Mouse (Mus musculus) heart, postnatal 36 days (tissue): ENCODE data around the gene Aars. TPM values are rescaled to one million over a fixed set of nuclear protein-coding genes. Genes with fewer than 3 reads are reported as not detected.
"Not testable (repeated sequence)": the region's sequence is repeated elsewhere in the genome, so short reads cannot be mapped to it uniquely, and the experiment has no call there.

Experiments used
- DNase-seq, 2 experiments: peaks; one replicate each; pipeline ENCODE4 v3.0.0; 2021 to 2022
- intact Hi-C: fragments of 180-260 bp; cut with DNase I; formaldehyde crosslinking; loops from one replicate; pipeline ENCODE4 v1.15.1; 2025
- total RNA-seq, 2 experiments: library from RNA; stranded (reverse); gene quantifications; 2 replicates each; pipeline ENCODE4 v1.2.3; 2021

Gene Aars
- total RNA-seq: 10 to 100 TPM; 31.9 to 32.3 TPM

- no peak for DNase-seq
Measured at GRCm38 (mm10) chr8:111032916-111033315, at the start of gene Aars. Aars (plus strand) TSS chr8:111033144.

GRCm38 (mm10) chr8:110987805-110988744 lies 44.9 kb upstream of the Aars start:
- DNase-seq: no peak
- intact Hi-C loops: no loop called here

More at GRCm38 (mm10) chr8:111032916-111033315, at the start of gene Aars:
- intact Hi-C loops: no loop called here

GRCm38 (mm10) chr8:110990017-110990416 lies 42.9 kb upstream of the Aars start:
- peak in 1 of 2 experiments; percentile 12 for DNase-seq
- intact Hi-C loops: no loop called here

- no peak for DNase-seq
- intact Hi-C loops: loop anchor here (2.0 to 5.0 kb wide), 2 partner anchors 30 to 80 kb away; partner anchors contain the start of gene St3gal2
Measured at GRCm38 (mm10) chr8:110996641-110997430, 36.1 kb upstream of the Aars start.

- intact Hi-C loops: loop anchor here (2.0 to 5.0 kb wide), 2 partner anchors 29 to 81 kb away; partner anchors contain the start of gene St3gal2
- peak; percentile 87 to 88 for DNase-seq
Measured at GRCm38 (mm10) chr8:110997547-110998531, 35.1 kb upstream of the Aars start, which contains the start of gene Ddx19a. Ddx19a (minus strand) TSS chr8:110997800.

- intact Hi-C loops, DNase-seq: not testable (repeated sequence)
Measured at GRCm38 (mm10) chr8:111010230-111010991, 22.5 kb upstream of the Aars start.

- intact Hi-C loops: loop anchor here (2.0 kb wide), 1 partner anchor 30 kb away; the partner anchor contains the start of gene Ddx19a
- DNase-seq: not testable (repeated sequence)
Measured at GRCm38 (mm10) chr8:111026609-111027008, 6.3 kb upstream of the Aars start.

- peak; percentile 83 to 84 for DNase-seq
- intact Hi-C loops: loop anchor here (2.0 kb wide), 1 partner anchor 31 kb away; the partner anchor contains the start of gene Ddx19a
Measured at GRCm38 (mm10) chr8:111027391-111027937, 5.5 kb upstream of the Aars start.

GRCm38 (mm10) chr8:111029589-111029988 lies 3.4 kb upstream of the Aars start:
- intact Hi-C loops: no loop called here
- no peak for DNase-seq

GRCm38 (mm10) chr8:111030045-111030444 lies 2.9 kb upstream of the Aars start:
- intact Hi-C loops: no loop called here
- DNase-seq: no peak

GRCm38 (mm10) chr8:111031572-111031971 lies 1.4 kb upstream of the Aars start, which contains the start of gene Ddx19b:
Ddx19b (minus strand) TSS chr8:111031751.
- DNase-seq: no peak
- intact Hi-C loops: no loop called here

GRCm38 (mm10) chr8:111033482-111034215 lies 705 bp downstream of the Aars start:
- DNase-seq: peak; percentile 93 to 96
- intact Hi-C loops: no loop called here

- peak in 1 of 2 experiments; percentile 18 for DNase-seq
- intact Hi-C loops: no loop called here
Measured at GRCm38 (mm10) chr8:111034276-111034675, 1.3 kb downstream of the Aars start.

- DNase-seq: no peak
- intact Hi-C loops: no loop called here
Measured at GRCm38 (mm10) chr8:111036591-111036990, 3.6 kb downstream of the Aars start.

GRCm38 (mm10) chr8:111042546-111042945 lies 9.6 kb downstream of the Aars start:
- intact Hi-C loops: no loop called here
- no peak for DNase-seq

- intact Hi-C loops: no loop called here
Measured at GRCm38 (mm10) chr8:111044003-111044734, 11.2 kb downstream of the Aars start.

GRCm38 (mm10) chr8:111048694-111049093 lies 15.8 kb downstream of the Aars start:
- DNase-seq: no peak
- intact Hi-C loops: no loop called here

More at GRCm38 (mm10) chr8:111044003-111044734, 11.2 kb downstream of the Aars start:
- DNase-seq: no peak
